Mouse (Mus musculus) layer of hippocampus, postnatal 36 days (tissue): ENCODE results near the gene Gm7173. TPM values are rescaled to one million over a fixed set of nuclear protein-coding genes. Genes with fewer than 3 reads are reported as not detected.
A peak's percentile ranks its signal among the peaks of the same experiment; 100 is the strongest.

Source experiments
- DNase-seq, 2 experiments: peaks; one replicate each; pipeline ENCODE4 v3.0.0; 2022
- total RNA-seq, 2 experiments: library from RNA; stranded (reverse); gene quantifications; 2 replicates each; pipeline ENCODE4 v1.2.3; 2021

Gene Gm7173
- total RNA-seq: 1 to 10 TPM in 1 of 2 experiments, under 1 TPM in 1; 0.81 to 1.4 TPM

- DNase-seq: peak; percentile 21 to 29
These were observed at the start of gene Gm7173 for GRCm38 (mm10) chrX:79516977-79517645. TSS of gene Gm7173 (minus strand) at chrX:79517285.

GRCm38 (mm10) chrX:79517646-79518016 lies 546 bp upstream of the Gm7173 start:
- no peak for DNase-seq

DNA sequence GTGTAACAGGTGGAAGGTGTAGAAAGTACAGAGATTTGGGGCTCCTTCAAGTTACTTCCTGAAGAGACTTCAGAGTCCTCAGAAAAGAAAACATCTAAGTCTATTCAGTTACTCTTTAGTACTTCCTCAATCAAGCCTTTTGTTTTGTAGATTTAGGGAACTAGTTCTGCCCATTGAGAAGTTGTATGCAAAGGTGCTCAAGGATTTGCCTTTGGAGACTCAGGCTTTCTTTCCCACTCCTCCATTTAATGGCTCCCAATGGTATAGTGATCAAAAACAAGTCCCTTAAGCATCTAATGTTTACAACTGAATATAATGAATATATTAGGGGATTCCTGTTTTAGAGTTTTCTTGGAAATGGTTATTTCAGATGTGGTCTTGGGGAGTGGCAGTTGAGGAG lies 200.3 kb downstream of the Gm7173 start:
- DNase-seq: no peak

Other genes with a start within 250 kb of the Gm7173 start
- gene Mageb16, start 154.2 kb upstream of the Gm7173 start, total RNA-seq: 1 to 10 TPM in 1 of 2 experiments, under 1 TPM in 1; 0.62 to 1.2 TPM